Mouse (Mus musculus): ENCODE measurements around the gene Daw1. TPM values are rescaled to one million over a fixed set of nuclear protein-coding genes. Genes with fewer than 3 reads are reported as not detected.

The Daw1 gene
- total RNA-seq, 2 experiments from 2014 or later: 0.56 to 0.90 TPM

- intact Hi-C loops (cut with DNase I): loop anchor here (5.0 kb wide), 1 partner anchor 536 kb away; no protein-coding TSS in a partner anchor
- DNase-seq: no peak
Observed at GRCm38 (mm10) chr1:83181418-83181817, 21.9 kb downstream of the Daw1 start.

GRCm38 (mm10) chr1:83187154-83187553, 27.6 kb downstream of the Daw1 start:
- intact Hi-C loops (cut with DNase I): no loop called here

GRCm38 (mm10) chr1:83209981-83210380, 50.4 kb downstream of the Daw1 start:
- intact Hi-C loops (cut with DNase I): no loop called here

More at GRCm38 (mm10) chr1:83187154-83187553, 27.6 kb downstream of the Daw1 start:
- DNase-seq: peak; percentile 44

GRCm38 (mm10) chr1:83218260-83218659, 58.7 kb downstream of the Daw1 start:
- intact Hi-C loops (cut with DNase I): no loop called here
- no peak for DNase-seq

More at GRCm38 (mm10) chr1:83209981-83210380, 50.4 kb downstream of the Daw1 start:
- DNase-seq: no peak

DNA sequence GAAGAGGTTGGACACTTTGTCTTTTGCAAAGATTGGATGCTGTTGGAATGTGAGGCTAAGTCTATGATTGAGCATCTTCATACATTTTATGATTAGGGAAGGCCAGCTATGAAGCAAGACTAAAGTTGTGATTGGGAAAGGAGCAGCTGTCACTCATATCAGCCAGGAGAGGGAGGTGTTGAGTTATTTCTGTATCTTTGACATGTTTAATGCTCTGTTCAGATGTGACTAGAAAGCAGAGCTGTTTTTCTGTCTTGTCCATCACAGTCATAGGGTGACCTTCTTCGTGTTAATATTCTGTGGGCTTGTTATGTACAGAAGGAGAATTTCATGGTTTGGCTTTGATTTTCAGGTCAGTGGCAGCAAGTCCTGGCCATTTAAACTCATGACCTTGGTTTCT, 63.5 kb downstream of the Daw1 start:
- intact Hi-C loops (cut with DNase I): loop anchor here (2.0 to 5.0 kb wide), 2 partner anchors 179 to 494 kb away; no protein-coding TSS in a partner anchor
- no peak for DNase-seq

DNA sequence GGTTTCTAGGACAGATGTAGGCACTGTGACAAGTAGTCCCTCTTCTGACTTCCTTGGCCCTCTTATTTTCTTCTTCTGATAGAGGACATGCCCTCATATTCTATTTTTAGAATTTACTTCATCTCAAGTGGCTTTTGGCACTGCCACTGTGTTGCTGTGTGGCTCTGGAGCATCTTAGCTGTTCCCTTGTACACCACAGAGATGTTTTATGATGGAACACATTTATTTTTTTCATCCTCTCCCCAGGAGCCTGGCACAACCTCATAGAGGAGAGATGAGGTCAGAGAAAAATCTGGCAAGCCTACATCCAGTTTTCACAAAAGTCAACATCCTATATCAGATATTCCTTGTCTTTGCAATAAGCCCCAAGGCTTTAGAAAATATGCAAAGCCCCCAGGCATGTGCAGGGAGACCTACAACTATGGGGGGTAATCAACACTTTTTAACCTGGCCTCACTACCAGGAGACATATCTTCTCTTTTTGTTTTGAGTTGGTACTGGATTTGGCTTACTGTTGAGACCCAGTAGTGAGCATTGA, 64.9 kb downstream of the Daw1 start:
- intact Hi-C loops (cut with DNase I): loop anchor here (5.0 kb wide), 1 partner anchor 178 kb away; no protein-coding TSS in a partner anchor
- DNase-seq: peak; percentile 20

- no peak for DNase-seq
- intact Hi-C loops (cut with DNase I): no loop called here
Observed at GRCm38 (mm10) chr1:83227946-83228345, 68.4 kb downstream of the Daw1 start.

DNA sequence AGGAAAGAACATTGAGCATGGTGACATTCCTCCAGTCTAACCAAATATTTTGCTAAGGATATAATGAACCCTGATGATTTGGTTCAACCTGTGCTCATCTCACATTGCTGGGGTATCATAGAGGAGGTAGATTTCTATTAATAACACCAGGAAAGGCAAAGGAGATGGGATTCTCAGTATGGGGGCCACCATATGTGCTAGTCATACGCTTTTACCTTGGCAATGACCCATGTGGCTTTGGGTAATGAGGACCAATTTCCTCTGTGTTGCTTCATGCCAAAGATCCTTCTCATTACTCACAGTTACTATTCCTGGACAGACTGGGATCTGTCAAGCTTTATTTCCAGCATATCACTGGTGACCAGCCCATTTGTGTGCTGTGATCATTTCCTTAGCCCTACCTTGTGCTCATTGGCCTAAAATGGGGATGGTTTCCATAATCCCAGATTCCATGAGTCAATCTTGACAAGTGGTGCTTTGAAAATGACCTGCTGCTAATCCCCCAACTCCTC, 88.7 kb downstream of the Daw1 start:
- intact Hi-C loops (cut with DNase I): no loop called here
- DNase-seq: no peak

GRCm38 (mm10) chr1:83251746-83252145, 92.2 kb downstream of the Daw1 start:
- intact Hi-C loops (cut with DNase I): no loop called here
- no peak for DNase-seq

Other genes with a start within 250 kb of the Daw1 start
- gene A030005L19Rik, start 246.4 kb upstream of the Daw1 start, total RNA-seq (2021): under 1 TPM; 0.46 to 0.84 TPM
- gene A030014E15Rik, start 234.8 kb upstream of the Daw1 start, total RNA-seq (2021): not detected
- gene Gm6217, start 228.4 kb upstream of the Daw1 start, total RNA-seq (2021): not detected
- not detected for gene A030003K21Rik, start 216.4 kb upstream of the Daw1 start, total RNA-seq (2021)
- not detected for gene Gm7544, start 203.7 kb upstream of the Daw1 start, total RNA-seq (2021)
- not detected for gene Gm47955, start 199.5 kb upstream of the Daw1 start, total RNA-seq (2021)
- not detected for gene Gm47959, start 159.2 kb upstream of the Daw1 start, total RNA-seq (2021)
- under 1 TPM; 0.64 to 0.94 TPM for gene Slc19a3, start 121.3 kb upstream of the Daw1 start, total RNA-seq (2021)
- not detected for gene Krtap28-10, start 117.3 kb upstream of the Daw1 start, total RNA-seq (2021)
- not detected for gene Gm47969, start 114.8 kb upstream of the Daw1 start, total RNA-seq (2021)
- not detected for gene A030005K14Rik, start 100.4 kb upstream of the Daw1 start, total RNA-seq (2021)
- not detected for gene Krtap28-13, start 98.8 kb upstream of the Daw1 start, total RNA-seq (2021)
- not detected for gene Ccl20, start 43.0 kb upstream of the Daw1 start, total RNA-seq (2021)
- gene Sphkap, start 248.4 kb downstream of the Daw1 start, total RNA-seq (2021): 100 to 1,000 TPM; 104 to 110 TPM